In the genomic region with DNA sequence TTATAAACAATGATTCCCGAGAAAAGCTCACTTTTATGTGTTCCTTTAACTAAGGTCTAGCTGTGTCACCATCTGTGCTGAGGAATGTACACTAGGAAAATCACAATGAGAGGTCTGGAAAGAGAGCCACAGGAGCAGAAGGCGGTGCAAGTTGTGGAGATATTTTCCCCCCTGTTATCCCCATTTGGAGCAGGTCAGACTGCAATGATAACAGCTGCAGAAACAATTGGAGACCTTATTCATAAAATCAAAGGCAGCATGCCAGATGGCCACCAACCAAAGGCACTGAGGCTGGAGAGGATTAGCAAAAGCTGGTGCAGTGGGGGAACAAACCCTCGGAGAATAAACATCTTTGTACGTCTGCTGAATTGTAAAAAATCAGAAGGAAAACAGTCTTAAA, we compare ENCODE assay signal across 10 mouse cellular contexts.
DNase-seq lines count a peak whose midpoint lies in the region; ATAC-seq lines count a peak whose summit lies in the region.
"Had no signal": no experiment of that assay in that cellular context is flagged by ENCODE, and none has a peak within 500 bp of the region (broad histone marks: within the 10 kb centered on the region; RNA-seq: fewer than 3 reads in every experiment).

No protein-coding gene starts in this region.

- H3K27me3 ChIP-seq in forebrain, embryonic 15.5 days, result 0 out of 2 replicates have a peak, but pooled peaks cover 2% of the 10 kb centered on the region
- H3K27me3 ChIP-seq in midbrain, embryonic 14.5 days (ENCODE audit: control insufficient read depth, insufficient read depth, low read length), result 0 out of 2 replicates have a peak, but pooled peaks cover 2% of the 10 kb centered on the region

- no peaks in the 10 kb centered on the region for H3K9me3 ChIP-seq in forebrain, embryonic 15.5 days
- no peaks in the 10 kb centered on the region for H3K9me3 ChIP-seq in midbrain, embryonic 14.5 days (ENCODE audit: control insufficient read depth, low read length)
- H3K9me3 ChIP-seq: limb, embryonic 12.5 days had no signal

- H3K36me3 ChIP-seq in forebrain, embryonic 15.5 days, result no peaks in the 10 kb centered on the region
- H3K36me3 ChIP-seq in midbrain, embryonic 14.5 days (ENCODE audit: control insufficient read depth, insufficient read depth, low read length), result no peaks in the 10 kb centered on the region
- H3K36me3 ChIP-seq: limb, embryonic 12.5 days had no signal

- no peak overlapping the region for H3K4me3 ChIP-seq in forebrain, embryonic 15.5 days
- H3K4me3 ChIP-seq in midbrain, embryonic 14.5 days (replicated peaks; ENCODE audit: low read depth, low read length), result no peak overlapping the region
- H3K4me3 ChIP-seq: limb, embryonic 12.5 days had no signal

- no peak overlapping the region for H3K9ac ChIP-seq in forebrain, embryonic 15.5 days (replicated peaks)
- H3K9ac ChIP-seq in midbrain, embryonic 14.5 days (replicated peaks; ENCODE audit: low read length), result no peak overlapping the region
- H3K9ac ChIP-seq: limb, embryonic 12.5 days had no signal

- H3K4me1 ChIP-seq in forebrain, embryonic 15.5 days, result peaks cover 3% of the 10 kb centered on the region; the same call in 1 of the 2 replicates
- peaks cover 3% of the 10 kb centered on the region; the same call in 1 of the 2 replicates for H3K4me1 ChIP-seq in midbrain, embryonic 14.5 days (ENCODE audit: control insufficient read depth, insufficient read depth, low read length)

- H3K27ac ChIP-seq in forebrain, embryonic 15.5 days (replicated peaks), result no peak overlapping the region
- no peak overlapping the region for H3K27ac ChIP-seq in midbrain, embryonic 14.5 days (replicated peaks; ENCODE audit: low read depth, low read length)

- H3K4me2 ChIP-seq in forebrain, embryonic 15.5 days (replicated peaks), result no peak overlapping the region
- H3K4me2 ChIP-seq in midbrain, embryonic 14.5 days (ENCODE audit: low read length), result no peak overlapping the region
- H3K4me2 ChIP-seq: limb, embryonic 12.5 days had no signal

- DNase-seq in gastrocnemius, postnatal 10 days, result peak; percentile 59
- no peak for DNase-seq in gastrocnemius, adult 18-20 months (ENCODE audit: low spot score)
- DNase-seq in midbrain, embryonic 14.5 days, result peak; percentile 73
- no peak for DNase-seq in ovary, postnatal 36 days (ENCODE audit: low spot score)
- DNase-seq in frontal cortex, postnatal 14 days (ENCODE audit: low spot score in 2 of 2), result no peak

- WGBS in forebrain, embryonic 15.5 days, result 12% methylated on average over 4 of the region's 4 CpGs
- 9% methylated on average over 4 of the region's 4 CpGs for WGBS in midbrain, embryonic 14.5 days

- peak; percentile 81 for ATAC-seq in cerebellum, adult (ENCODE audit: insufficient number of reproducible peaks, low FRiP score, low TSS enrichment)
- ATAC-seq in forebrain, embryonic 15.5 days (replicated peaks), result peak; percentile 55; the same call in 1 of the 2 replicates
- no peak for ATAC-seq in midbrain, embryonic 14.5 days (ENCODE audit: low FRiP score, low TSS enrichment)
- ATAC-seq in frontal cortex, adult (ENCODE audit: low TSS enrichment), result no peak
- ATAC-seq: intestine, embryonic 16.5 days had no signal

Comparison
In these comparisons a context has a peak if more than half of its experiments do, and no peak if none do; other contexts are left out.
1. DNase-seq: peak in gastrocnemius, postnatal 10 days (single experiment) and midbrain, embryonic 14.5 days (single experiment); none in gastrocnemius, adult 18-20 months (single experiment), ovary, postnatal 36 days (single experiment) and frontal cortex, postnatal 14 days (0 of 2).
2. ATAC-seq: peak in cerebellum, adult (single experiment) and forebrain, embryonic 15.5 days (single experiment); none in midbrain, embryonic 14.5 days (single experiment) and frontal cortex, adult (single experiment).